Mouse (Mus musculus): ENCODE results near the gene Dtd2.

DNA sequence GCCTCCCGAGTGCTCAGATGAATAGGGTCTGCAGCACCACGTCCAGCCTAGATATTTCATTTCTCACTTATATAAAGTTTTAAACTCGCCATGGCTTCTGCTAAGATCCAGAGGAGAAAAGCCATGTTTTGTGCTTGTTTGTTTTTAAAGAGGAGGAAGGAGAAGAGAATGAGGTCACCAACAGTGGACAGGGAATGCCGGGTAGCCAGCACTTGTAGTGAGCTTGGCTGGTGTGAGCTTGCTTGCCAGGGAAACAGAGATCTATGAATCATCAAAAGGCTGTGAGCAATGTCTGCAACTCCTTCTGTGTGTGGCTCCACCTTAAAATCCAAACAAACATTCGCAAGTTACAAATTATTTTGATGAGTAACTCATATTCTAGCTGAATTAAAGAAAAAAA is 17.8 kb downstream of the Dtd2 start:
- TF ChIP-seq POLR2A (IDR thresholded peaks at IDR 0.05; ENCODE audit: borderline replicate concordance, low read depth, low read length) (no peak), CTCF (IDR thresholded peaks at IDR 0.05; ENCODE audit: low read depth, low read length) (no peak)
